Mouse (Mus musculus): Measurements from ENCODE around the gene Tpm1.

Gene Tpm1

GRCm38 (mm10) chr9:67046881-67047605 lies 2.2 kb downstream of the Tpm1 start:
- DNase-seq (ENCODE audit: extremely low spot score), result peak; percentile 41

GRCm38 (mm10) chr9:67045966-67046602 lies 3.1 kb downstream of the Tpm1 start:
- no peak for DNase-seq (ENCODE audit: extremely low spot score)

GRCm38 (mm10) chr9:67045306-67045675 lies 3.9 kb downstream of the Tpm1 start:
- no peak for DNase-seq (ENCODE audit: extremely low spot score)

- DNase-seq (ENCODE audit: extremely low spot score), result peak; percentile 67
These were observed 4.5 kb downstream of the Tpm1 start for GRCm38 (mm10) chr9:67044551-67045305.

GRCm38 (mm10) chr9:67043231-67044199 lies 5.7 kb downstream of the Tpm1 start:
- DNase-seq (ENCODE audit: extremely low spot score), result peak; percentile 99

GRCm38 (mm10) chr9:67042813-67043207 lies 6.4 kb downstream of the Tpm1 start:
- no peak for DNase-seq (ENCODE audit: extremely low spot score)

GRCm38 (mm10) chr9:67041840-67042812 lies 7.1 kb downstream of the Tpm1 start:
- DNase-seq (ENCODE audit: extremely low spot score), result no peak

- DNase-seq (ENCODE audit: extremely low spot score), result no peak
These were observed 8.0 kb downstream of the Tpm1 start for GRCm38 (mm10) chr9:67040963-67041839.

- DNase-seq (ENCODE audit: extremely low spot score), result no peak
These were observed 9.3 kb downstream of the Tpm1 start for GRCm38 (mm10) chr9:67039867-67040266.

GRCm38 (mm10) chr9:67038686-67039085 lies 10.5 kb downstream of the Tpm1 start:
- no peak for DNase-seq (ENCODE audit: extremely low spot score)

GRCm38 (mm10) chr9:67037666-67038065 lies 11.5 kb downstream of the Tpm1 start:
- no peak for DNase-seq (ENCODE audit: extremely low spot score)

GRCm38 (mm10) chr9:67036527-67037118 lies 12.6 kb downstream of the Tpm1 start:
- DNase-seq (ENCODE audit: extremely low spot score), result no peak

- no peak for DNase-seq (ENCODE audit: extremely low spot score)
These were observed 13.2 kb downstream of the Tpm1 start for GRCm38 (mm10) chr9:67035957-67036451.

- no peak for DNase-seq (ENCODE audit: extremely low spot score)
These were observed 14.5 kb downstream of the Tpm1 start for GRCm38 (mm10) chr9:67034677-67035076.

GRCm38 (mm10) chr9:67033016-67033415 lies 16.2 kb downstream of the Tpm1 start:
- no peak for DNase-seq (ENCODE audit: extremely low spot score)

GRCm38 (mm10) chr9:67032611-67033010 lies 16.6 kb downstream of the Tpm1 start:
- no peak for DNase-seq (ENCODE audit: extremely low spot score)

GRCm38 (mm10) chr9:67029518-67029917 lies 19.7 kb downstream of the Tpm1 start:
- no peak for DNase-seq (ENCODE audit: extremely low spot score)

- DNase-seq (ENCODE audit: extremely low spot score), result no peak
These were observed 20.3 kb downstream of the Tpm1 start for GRCm38 (mm10) chr9:67028929-67029328.
